Mouse (Mus musculus) kidney, postnatal 4 days (tissue): ENCODE results near the gene Sdccag8.

Experiments
- DNase-seq, 2 experiments: peaks; one replicate each; pipeline ENCODE4 v3.0.0; 2021; ENCODE audit warnings: mixed read lengths in 2 of 2

Sdccag8 gene

GRCm38 (mm10) chr1:176814591-176815062, at the start of gene Sdccag8:
TSS of gene Sdccag8 (plus strand) at chr1:176814660.
- peak; percentile 92 to 96 for DNase-seq

DNA sequence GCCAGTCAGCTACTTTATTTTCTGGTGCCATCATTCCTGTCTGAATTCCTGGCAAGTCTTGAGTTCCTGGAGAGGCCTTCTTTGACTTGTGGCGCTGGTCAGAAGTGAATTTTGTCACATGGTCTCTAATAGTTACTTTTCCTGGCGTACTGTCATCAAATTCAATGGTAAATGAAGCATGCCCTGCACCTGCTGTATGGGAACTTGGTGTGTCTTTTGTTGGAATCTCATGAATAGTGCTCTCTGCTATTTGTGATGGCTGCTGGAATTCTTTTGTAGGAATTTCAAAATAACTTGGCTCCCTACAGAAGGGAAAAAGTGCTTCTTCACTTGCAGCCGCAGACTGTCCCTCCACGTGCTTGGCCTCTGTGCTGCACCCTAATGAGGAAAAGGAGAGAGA, 39.9 kb upstream of the Sdccag8 start:
- DNase-seq, result no peak

DNA sequence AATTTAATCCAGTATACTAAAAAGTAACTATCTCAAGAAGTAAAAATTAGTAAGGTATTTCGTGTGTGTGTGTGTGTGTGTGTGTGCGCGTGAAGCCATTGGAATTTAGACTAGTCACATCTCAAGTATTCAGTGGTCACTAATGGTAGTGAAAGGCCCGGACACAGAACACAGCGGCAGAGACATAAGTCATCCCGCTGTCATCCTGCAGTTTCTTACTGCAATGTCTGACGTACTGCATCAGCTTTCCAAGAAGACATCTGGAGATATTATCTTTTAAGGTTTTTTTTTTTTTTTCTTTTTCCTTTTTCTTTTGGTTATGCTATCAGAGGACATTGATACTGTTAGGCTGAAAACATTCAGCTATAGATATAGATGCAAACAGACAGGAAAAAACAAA, 25.1 kb upstream of the Sdccag8 start:
- DNase-seq, result no peak

GRCm38 (mm10) chr1:176792175-176792574, 22.3 kb upstream of the Sdccag8 start:
- DNase-seq, result no peak

DNA sequence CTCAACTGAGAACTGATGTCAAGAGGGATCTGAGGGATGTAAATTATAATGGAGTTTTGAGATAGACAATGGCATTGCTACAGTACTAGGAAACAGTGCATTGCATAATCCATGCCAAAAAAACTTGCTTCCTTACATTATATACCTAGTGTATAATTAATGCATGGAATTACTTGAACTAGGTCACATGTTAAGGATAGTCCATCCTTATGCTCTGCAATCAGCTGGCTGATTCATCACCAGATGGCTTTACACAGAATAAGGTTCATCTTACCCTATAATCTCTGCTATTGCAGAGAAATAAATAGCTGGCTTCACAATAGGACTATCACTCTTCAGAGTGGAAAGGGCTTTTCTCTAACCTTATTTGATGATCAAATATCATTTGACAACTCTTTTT, 15.8 kb upstream of the Sdccag8 start:
- no peak for DNase-seq

DNA sequence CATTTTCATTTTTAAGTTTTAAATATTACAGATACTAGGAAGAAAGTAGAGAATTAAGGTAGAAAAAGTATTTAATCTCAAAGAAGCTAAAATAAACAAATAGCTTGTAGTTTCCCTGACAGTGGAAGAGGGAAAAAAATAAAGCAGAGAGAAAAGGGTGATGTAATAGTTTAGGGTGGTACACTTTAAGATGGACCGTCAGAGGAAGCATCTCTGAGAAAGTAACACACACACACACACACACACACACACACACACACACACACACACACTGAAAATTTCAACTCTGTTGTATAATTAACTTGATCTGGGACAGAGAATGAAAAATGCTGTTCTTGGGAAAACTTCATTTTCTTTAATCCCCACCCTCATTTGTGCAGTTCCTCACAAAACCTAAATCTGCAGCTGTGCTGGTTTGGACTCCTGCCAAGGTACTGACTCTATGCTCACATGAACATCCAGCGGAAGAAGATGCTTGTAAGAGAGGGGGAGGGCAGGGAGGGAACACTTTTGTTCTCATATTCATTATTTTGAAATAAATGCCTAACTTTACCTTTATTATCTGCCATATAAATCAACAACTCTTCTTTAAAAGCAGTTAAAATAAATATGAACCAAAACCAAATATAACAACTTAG, 13.6 kb upstream of the Sdccag8 start:
- peak; percentile 69 to 76 for DNase-seq

- DNase-seq, result no peak
These were observed 4.3 kb upstream of the Sdccag8 start for GRCm38 (mm10) chr1:176810161-176810560.

- no peak for DNase-seq
These were observed 2.6 kb upstream of the Sdccag8 start for GRCm38 (mm10) chr1:176811892-176812291.

- no peak for DNase-seq
These were observed 1.8 kb upstream of the Sdccag8 start for GRCm38 (mm10) chr1:176812491-176813291.

DNA sequence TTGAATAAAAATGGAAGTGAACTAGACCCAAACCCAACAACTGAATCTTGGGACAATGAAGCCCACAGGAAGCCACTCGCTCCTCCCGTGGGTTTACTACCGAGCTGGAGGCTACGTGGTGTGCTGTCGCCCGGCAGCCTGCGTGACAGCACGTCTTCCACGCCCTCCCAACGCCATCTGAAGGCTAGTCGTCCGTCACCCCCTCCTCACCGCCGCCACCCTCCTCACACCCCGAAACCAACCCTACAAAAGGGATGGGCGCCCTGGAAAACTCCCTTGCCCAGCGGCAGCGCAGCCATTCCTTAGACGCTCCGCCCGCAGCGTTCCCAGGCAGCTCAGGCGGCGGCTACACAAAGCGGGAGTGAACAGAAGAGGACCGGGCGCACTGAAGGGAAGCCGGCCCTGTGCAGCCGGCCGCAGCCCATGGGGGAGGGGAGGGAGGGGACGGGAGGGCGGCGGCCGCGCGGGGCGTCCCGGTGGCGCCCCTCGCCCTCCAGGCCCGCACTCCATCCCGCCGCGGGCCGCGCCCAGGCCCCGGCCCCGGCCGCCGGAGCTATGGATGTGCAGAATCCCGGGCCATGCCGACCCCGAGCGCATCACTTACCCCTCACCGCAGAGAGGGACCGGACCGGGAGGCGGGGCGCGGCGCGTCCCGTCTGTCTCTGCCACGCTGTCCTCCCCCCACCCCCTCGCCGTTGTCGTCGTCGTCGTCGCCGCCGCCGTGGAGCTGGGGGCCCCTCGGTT, 996 bp upstream of the Sdccag8 start:
- peak; percentile 73 to 84 for DNase-seq

GRCm38 (mm10) chr1:176814036-176814420, 432 bp upstream of the Sdccag8 start, which contains the start of gene Cep170:
TSS of gene Cep170 (minus strand) at chr1:176814067.
- DNase-seq, result peak; percentile 99

- no peak for DNase-seq
These were observed 2.3 kb downstream of the Sdccag8 start for GRCm38 (mm10) chr1:176816728-176817127.

GRCm38 (mm10) chr1:176818147-176818546, 3.7 kb downstream of the Sdccag8 start:
- no peak for DNase-seq

DNA sequence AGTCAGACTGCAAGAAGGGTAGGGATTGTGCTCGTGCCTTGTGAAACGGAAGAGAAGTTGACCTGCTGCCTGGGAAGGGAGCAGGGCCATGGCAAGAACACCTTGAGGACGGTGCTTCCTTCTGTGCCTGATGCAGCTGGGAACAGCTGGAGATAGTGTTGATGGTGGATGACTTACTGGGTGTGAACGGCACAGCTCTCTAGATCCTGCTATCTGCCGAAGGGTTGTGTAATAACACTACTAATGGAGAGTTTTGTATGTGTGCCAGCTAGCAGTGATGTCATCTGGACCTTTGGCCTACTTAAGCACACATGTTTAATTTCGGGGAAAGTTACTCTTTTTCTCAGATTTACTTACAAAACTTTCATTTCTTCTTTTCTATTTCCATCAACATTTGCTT, 4.3 kb downstream of the Sdccag8 start:
- DNase-seq, result no peak

- DNase-seq, result no peak
These were observed 7.5 kb downstream of the Sdccag8 start for GRCm38 (mm10) chr1:176821929-176822328.

- no peak for DNase-seq
These were observed 8.5 kb downstream of the Sdccag8 start for GRCm38 (mm10) chr1:176822949-176823348.

GRCm38 (mm10) chr1:176823889-176824288, 9.4 kb downstream of the Sdccag8 start:
- no peak for DNase-seq

GRCm38 (mm10) chr1:176824611-176825010, 10.2 kb downstream of the Sdccag8 start:
- DNase-seq, result no peak

- DNase-seq, result no peak
These were observed 10.6 kb downstream of the Sdccag8 start for GRCm38 (mm10) chr1:176825084-176825483.

- no peak for DNase-seq
These were observed 11.7 kb downstream of the Sdccag8 start for GRCm38 (mm10) chr1:176826186-176826585.

DNA sequence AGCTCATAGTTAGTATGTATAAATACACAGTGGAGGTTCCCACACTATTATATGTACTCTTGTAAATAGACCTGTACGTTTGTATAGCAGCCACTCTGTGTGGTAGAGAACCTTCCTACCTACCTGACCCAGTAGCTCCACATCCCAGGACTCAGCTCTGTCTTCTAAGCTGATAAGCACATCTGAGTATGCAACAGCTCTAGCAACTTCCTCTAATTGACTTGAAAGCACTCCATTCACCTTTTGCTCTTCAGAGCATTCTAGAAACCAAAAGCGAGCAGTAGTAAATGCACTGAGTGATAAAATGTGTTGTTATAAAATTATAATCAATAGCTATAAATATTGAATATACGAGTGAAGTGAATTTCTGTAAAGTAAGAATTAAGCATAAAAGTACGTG, 12.5 kb downstream of the Sdccag8 start:
- DNase-seq, result no peak

DNA sequence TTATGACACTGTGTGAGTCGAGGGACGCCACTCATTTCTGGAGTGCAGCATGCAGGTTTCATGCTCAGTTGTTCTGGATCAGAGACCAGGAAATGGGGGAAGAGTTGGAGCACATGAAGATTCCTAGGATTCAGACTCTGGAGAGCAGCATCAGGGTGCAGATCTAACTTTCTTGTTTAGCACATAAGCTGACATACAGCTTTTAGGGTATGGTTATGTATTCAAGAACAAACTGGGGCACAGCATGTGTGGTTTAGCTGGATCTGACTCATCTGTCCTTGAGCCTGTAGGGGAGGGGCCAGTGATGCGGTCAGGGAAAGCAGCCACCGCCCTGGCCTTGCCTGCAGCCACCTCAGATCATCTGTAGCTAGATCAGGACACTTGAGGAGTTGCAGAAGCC, 12.9 kb downstream of the Sdccag8 start:
- no peak for DNase-seq

DNA sequence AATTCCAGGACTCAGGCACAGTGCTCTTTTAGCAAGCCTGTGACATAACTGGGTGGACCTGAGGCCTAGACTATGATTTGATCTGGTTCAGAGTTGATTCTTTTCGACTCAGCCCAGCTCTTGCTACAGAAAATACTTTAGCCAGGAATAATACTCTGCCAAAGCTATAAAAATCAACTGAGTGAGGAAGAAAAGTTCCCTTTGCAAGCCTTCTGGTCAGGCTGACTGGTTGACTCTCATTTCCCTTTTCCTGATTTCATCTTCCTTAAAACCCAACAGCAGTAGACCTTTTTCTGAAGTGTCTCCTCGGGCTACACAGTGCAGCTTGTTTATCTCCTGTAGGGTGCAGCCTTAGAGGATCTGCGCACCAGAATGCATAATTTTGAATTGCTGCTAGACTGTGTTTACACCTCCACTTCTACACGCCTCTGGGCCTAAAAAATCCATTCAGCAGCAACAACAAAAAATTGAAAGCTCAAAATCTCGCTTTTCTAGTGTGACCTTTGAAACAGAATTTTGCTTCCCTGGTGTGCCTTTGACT, 13.6 kb downstream of the Sdccag8 start:
- no peak for DNase-seq
